Mouse (Mus musculus) limb, embryonic 15.5 days (tissue): ENCODE results near the gene Dglucy. TPM values are rescaled to one million over a fixed set of nuclear protein-coding genes. Genes with fewer than 3 reads are reported as not detected.

ENCODE experiments used
- ATAC-seq: fragments of 200-750 bp; cut with Nextera tagmentation; 2 replicates; pipeline ENCODE4 v1.8.0; 2017; ENCODE audit warnings: low read depth, moderate TSS enrichment; ENCODE audit not compliant: insufficient number of reproducible peaks, low FRiP score, low TSS enrichment
- H3K27ac ChIP-seq: fragments of 300-500 bp; sonication (generic); 2 replicates; pipeline ENCODE4 v1.5.1; 2015; ENCODE audit warnings: moderate library complexity, mild to moderate bottlenecking, inconsistent platforms
- H3K27me3 ChIP-seq: fragments of 300-500 bp; sonication (generic); 2 replicates; pipeline ENCODE4 v1.6.1; 2015; ENCODE audit warnings: inconsistent platforms
- H3K36me3 ChIP-seq: fragments of 300-500 bp; sonication (generic); 2 replicates; pipeline ENCODE4 v1.6.1; 2015; ENCODE audit warnings: inconsistent platforms
- H3K4me1 ChIP-seq: fragments of 300-500 bp; sonication (generic); 2 replicates; pipeline ENCODE4 v1.6.1; 2015; ENCODE audit warnings: inconsistent platforms
- H3K4me2 ChIP-seq: fragments of 300-500 bp; sonication (generic); 2 replicates; pipeline ENCODE4 v1.6.1; 2015; ENCODE audit warnings: mild to moderate bottlenecking, inconsistent platforms
- H3K4me3 ChIP-seq: fragments of 300-500 bp; sonication (generic); 2 replicates; pipeline ENCODE4 v1.5.1; 2015; ENCODE audit warnings: mild to moderate bottlenecking, inconsistent platforms
- H3K9ac ChIP-seq: fragments of 300-500 bp; sonication (generic); 2 replicates; pipeline ENCODE4 v1.6.1; 2015; ENCODE audit warnings: inconsistent platforms
- H3K9me3 ChIP-seq: fragments of 300-500 bp; sonication (generic); 2 replicates; pipeline ENCODE4 v1.6.1; 2016; ENCODE audit warnings: inconsistent platforms
- WGBS: fragments of 180-500 bp; shearing (Covaris S2); methylation state at CpG from one replicate; pipeline ENCODE4 v1.1.7; 2015; 5-methylcytosine and 5-hydroxymethylcytosine counted together
- polyA plus RNA-seq: library from polyadenylated mRNA; unstranded; fragments of >200 nt; fragmentation: Nextera tagmentation; extraction: Ambion mirVana; gene quantifications from 2 replicates; pipeline ENCODE4 v1.2.1, GENCODE M21; 2015

The Dglucy gene
- polyA plus RNA-seq, 1 experiment from 2014 or later, result 3.1 TPM

GRCm38 (mm10) chr12:100847437-100848080 lies 68.7 kb downstream of the Dglucy start:
- no peak for ATAC-seq
- Histone ChIP-seq H3K9me3 (no peaks in the 10 kb centered on the region), H3K36me3 (no peaks in the 10 kb centered on the region), H3K27ac (no peak overlapping the region), H3K4me2 (no peak overlapping the region), H3K27me3 (no peaks in the 10 kb centered on the region), H3K4me1 (no peaks in the 10 kb centered on the region), H3K4me3 (no peak overlapping the region), H3K9ac (no peak overlapping the region)
- WGBS, result 52% methylated on average over 11 of the region's 11 CpGs

GRCm38 (mm10) chr12:100849421-100850138 lies 70.7 kb downstream of the Dglucy start:
- no peaks in the 10 kb centered on the region for H3K27me3 ChIP-seq
- no peaks in the 10 kb centered on the region for H3K4me1 ChIP-seq
- 0 out of 2 replicates have a peak, but pooled peaks have one; percentile 57 for ATAC-seq
- no peak overlapping the region for H3K9ac ChIP-seq
- 76% methylated on average over 7 of the region's 7 CpGs for WGBS
- H3K36me3 ChIP-seq, result no peaks in the 10 kb centered on the region
- H3K9me3 ChIP-seq, result no peaks in the 10 kb centered on the region
- H3K4me3 ChIP-seq, result no peak overlapping the region
- no peak overlapping the region for H3K27ac ChIP-seq
- H3K4me2 ChIP-seq, result no peak overlapping the region

- H3K27me3 ChIP-seq, result no peaks in the 10 kb centered on the region
- WGBS, result 69% methylated on average over 3 of the region's 3 CpGs
- H3K4me3 ChIP-seq, result no peak overlapping the region
- no peak overlapping the region for H3K27ac ChIP-seq
- H3K9ac ChIP-seq, result no peak overlapping the region
- H3K4me2 ChIP-seq, result no peak overlapping the region
- no peaks in the 10 kb centered on the region for H3K9me3 ChIP-seq
- no peaks in the 10 kb centered on the region for H3K4me1 ChIP-seq
- no peak for ATAC-seq
- H3K36me3 ChIP-seq, result no peaks in the 10 kb centered on the region
Observed at GRCm38 (mm10) chr12:100852370-100852769, 73.5 kb downstream of the Dglucy start.

GRCm38 (mm10) chr12:100856337-100856736 lies 77.5 kb downstream of the Dglucy start:
- no peak overlapping the region for H3K27ac ChIP-seq
- H3K9me3 ChIP-seq, result no peaks in the 10 kb centered on the region
- no peaks in the 10 kb centered on the region for H3K27me3 ChIP-seq
- H3K4me3 ChIP-seq, result no peak overlapping the region
- ATAC-seq, result no peak
- H3K36me3 ChIP-seq, result no peaks in the 10 kb centered on the region
- no peak overlapping the region for H3K9ac ChIP-seq
- WGBS, result 96% methylated on average over 2 of the region's 2 CpGs
- no peaks in the 10 kb centered on the region for H3K4me1 ChIP-seq
- H3K4me2 ChIP-seq, result no peak overlapping the region

- no peak overlapping the region for H3K27ac ChIP-seq
- no peak overlapping the region for H3K4me2 ChIP-seq
- H3K4me1 ChIP-seq, result no peaks in the 10 kb centered on the region
- no peaks in the 10 kb centered on the region for H3K36me3 ChIP-seq
- ATAC-seq, result no peak
- H3K9me3 ChIP-seq, result no peaks in the 10 kb centered on the region
- no peaks in the 10 kb centered on the region for H3K27me3 ChIP-seq
- no peak overlapping the region for H3K4me3 ChIP-seq
- 65% methylated on average over 7 of the region's 7 CpGs for WGBS
- H3K9ac ChIP-seq, result no peak overlapping the region
Observed at GRCm38 (mm10) chr12:100857791-100858190, 78.9 kb downstream of the Dglucy start.

- WGBS, result 74% methylated on average over 3 of the region's 3 CpGs
- H3K36me3 ChIP-seq, result no peaks in the 10 kb centered on the region
- no peak overlapping the region for H3K4me3 ChIP-seq
- ATAC-seq, result no peak
- H3K9me3 ChIP-seq, result no peaks in the 10 kb centered on the region
- H3K27me3 ChIP-seq, result no peaks in the 10 kb centered on the region
- H3K4me1 ChIP-seq, result 0 out of 2 replicates have a peak, but pooled peaks cover 8% of the 10 kb centered on the region
- H3K27ac ChIP-seq, result no peak overlapping the region
- no peak overlapping the region for H3K4me2 ChIP-seq
- H3K9ac ChIP-seq, result no peak overlapping the region
Observed at GRCm38 (mm10) chr12:100862272-100862671, 83.4 kb downstream of the Dglucy start.

GRCm38 (mm10) chr12:100862856-100863446 lies 84.1 kb downstream of the Dglucy start:
- Histone ChIP-seq H3K9me3 (no peaks in the 10 kb centered on the region), H3K27ac (no peak overlapping the region), H3K4me2 (no peak overlapping the region), H3K4me3 (no peak overlapping the region), H3K36me3 (no peaks in the 10 kb centered on the region), H3K9ac (no peak overlapping the region), H3K4me1 (peaks cover 15% of the 10 kb centered on the region; the same call in 1 of the 2 replicates), H3K27me3 (no peaks in the 10 kb centered on the region)
- WGBS, result 81% methylated on average over 3 of the region's 3 CpGs
- ATAC-seq, result no peak

- H3K4me3 ChIP-seq, result no peak overlapping the region
- no peak overlapping the region for H3K9ac ChIP-seq
- H3K4me2 ChIP-seq, result no peak overlapping the region
- no peak for ATAC-seq
- no peaks in the 10 kb centered on the region for H3K9me3 ChIP-seq
- H3K36me3 ChIP-seq, result no peaks in the 10 kb centered on the region
- H3K27ac ChIP-seq, result no peak overlapping the region
- no peaks in the 10 kb centered on the region for H3K27me3 ChIP-seq
- H3K4me1 ChIP-seq, result peaks cover 18% of the 10 kb centered on the region; the same call in 1 of the 2 replicates
Observed at GRCm38 (mm10) chr12:100865072-100865471, 86.2 kb downstream of the Dglucy start.

GRCm38 (mm10) chr12:100865509-100866078 lies 86.7 kb downstream of the Dglucy start:
- ATAC-seq, result no peak
- WGBS, result 70% methylated on average over 11 of the region's 11 CpGs

GRCm38 (mm10) chr12:100867097-100867496 lies 88.2 kb downstream of the Dglucy start:
- H3K4me3 ChIP-seq, result no peak overlapping the region
- H3K9me3 ChIP-seq, result no peaks in the 10 kb centered on the region
- 76% methylated on average over 8 of the region's 8 CpGs for WGBS
- peaks cover 18% of the 10 kb centered on the region; the same call in 1 of the 2 replicates for H3K4me1 ChIP-seq
- H3K4me2 ChIP-seq, result no peak overlapping the region
- H3K27me3 ChIP-seq, result no peaks in the 10 kb centered on the region
- H3K27ac ChIP-seq, result 0 out of 2 replicates have a peak overlapping the region, but pooled peaks have one; percentile 57
- ATAC-seq, result no peak
- no peaks in the 10 kb centered on the region for H3K36me3 ChIP-seq
- no peak overlapping the region for H3K9ac ChIP-seq

More at GRCm38 (mm10) chr12:100865509-100866078, 86.7 kb downstream of the Dglucy start:
- H3K4me3 ChIP-seq, result no peak overlapping the region
- H3K36me3 ChIP-seq, result no peaks in the 10 kb centered on the region
- peaks cover 18% of the 10 kb centered on the region; the same call in 1 of the 2 replicates for H3K4me1 ChIP-seq
- no peak overlapping the region for H3K27ac ChIP-seq
- no peak overlapping the region for H3K4me2 ChIP-seq
- H3K9me3 ChIP-seq, result no peaks in the 10 kb centered on the region
- no peaks in the 10 kb centered on the region for H3K27me3 ChIP-seq
- H3K9ac ChIP-seq, result no peak overlapping the region

- H3K9ac ChIP-seq, result no peak overlapping the region
- WGBS, result 55% methylated on average over 4 of the region's 4 CpGs
Observed at GRCm38 (mm10) chr12:100868049-100868622, 89.3 kb downstream of the Dglucy start.

More at GRCm38 (mm10) chr12:100868049-100868622, 89.3 kb downstream of the Dglucy start:
- H3K4me3 ChIP-seq, result no peak overlapping the region
- no peaks in the 10 kb centered on the region for H3K27me3 ChIP-seq
- peaks cover 18% of the 10 kb centered on the region; the same call in 1 of the 2 replicates for H3K4me1 ChIP-seq
- no peaks in the 10 kb centered on the region for H3K9me3 ChIP-seq
- H3K36me3 ChIP-seq, result no peaks in the 10 kb centered on the region
- H3K27ac ChIP-seq, result peak overlapping the region; percentile 57
- 0 out of 2 replicates have a peak, but pooled peaks have one; percentile 31 for ATAC-seq
- no peak overlapping the region for H3K4me2 ChIP-seq
